Mouse (Mus musculus) embryo, embryonic 9.5 days (tissue): Measurements from ENCODE around the gene Gm17428.
"Not testable (repeated sequence)": the region's sequence is repeated elsewhere in the genome, so short reads cannot be mapped to it uniquely, and the experiment has no call there.

ENCODE experiments used
- DNase-seq: peaks from one replicate; pipeline ENCODE4 v3.0.0-alpha.2; 2017; ENCODE audit errors: extremely low spot score

Gene Gm17428

DNA sequence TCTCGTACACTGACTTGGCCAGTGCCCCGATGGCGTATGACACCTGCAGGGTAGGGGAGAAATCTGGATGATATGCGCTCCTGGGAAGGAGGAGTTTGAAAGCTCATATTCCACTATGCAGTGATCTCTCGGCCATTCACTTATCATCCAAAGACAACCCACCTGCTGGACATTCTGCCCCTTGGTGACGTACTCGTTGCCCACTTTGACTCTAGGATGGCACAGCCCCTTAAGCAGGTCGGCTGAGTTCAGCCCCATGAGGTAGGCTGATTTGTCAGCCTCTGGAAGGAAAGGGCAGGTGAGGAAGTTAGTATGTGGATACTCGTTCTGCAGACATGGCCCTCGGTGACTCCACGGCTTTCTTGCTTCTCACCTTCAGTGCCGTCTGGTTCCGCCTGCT lies 12.1 kb downstream of the Gm17428 start:
- DNase-seq: no peak

DNA sequence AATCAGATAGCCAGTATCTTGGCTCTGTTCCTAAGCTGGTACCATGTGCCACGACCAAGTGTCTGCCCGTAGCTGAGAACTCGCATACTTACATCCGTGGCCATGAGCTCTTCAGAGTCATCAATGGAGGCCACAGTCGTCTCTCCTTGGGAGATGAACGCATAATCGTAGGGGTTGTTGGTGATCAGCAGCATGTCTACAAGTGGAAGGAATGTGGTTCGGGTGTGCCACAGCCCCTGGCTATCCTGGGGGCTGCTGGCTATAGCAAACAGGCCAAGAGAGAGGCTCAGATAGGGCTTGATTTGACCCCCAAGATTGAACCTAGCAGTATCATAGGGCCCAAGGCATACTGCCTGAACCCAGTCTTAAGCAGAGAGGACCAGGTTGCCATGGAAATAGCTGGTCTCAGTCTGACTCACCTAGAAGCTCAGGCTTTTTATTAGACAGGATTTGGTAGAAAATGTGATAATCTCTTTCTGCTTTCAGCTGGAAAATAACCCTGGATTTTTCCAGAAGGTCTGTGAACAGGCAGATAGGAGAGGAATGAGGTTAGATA lies 13.2 kb downstream of the Gm17428 start:
- DNase-seq: no peak

DNA sequence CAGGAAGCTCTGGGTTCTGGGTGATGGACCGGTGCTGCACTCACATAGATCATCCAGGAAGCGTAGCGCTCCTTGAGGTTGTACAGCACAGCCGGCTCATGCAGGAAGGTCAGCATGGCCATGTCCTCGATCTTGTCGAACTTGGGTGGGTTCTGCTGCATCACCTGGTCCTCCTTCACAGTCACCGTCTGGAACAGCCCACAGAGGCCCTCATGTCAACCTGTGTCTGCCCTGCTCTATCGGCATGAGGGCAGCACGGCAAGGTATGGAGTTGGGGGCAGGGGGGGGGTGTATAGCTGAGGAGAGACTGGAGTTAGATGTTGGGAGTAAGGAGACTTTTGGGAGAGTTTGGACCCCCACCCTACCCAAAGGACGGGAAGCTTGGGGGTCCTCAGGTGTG lies 15.5 kb downstream of the Gm17428 start:
- DNase-seq: no peak

DNA sequence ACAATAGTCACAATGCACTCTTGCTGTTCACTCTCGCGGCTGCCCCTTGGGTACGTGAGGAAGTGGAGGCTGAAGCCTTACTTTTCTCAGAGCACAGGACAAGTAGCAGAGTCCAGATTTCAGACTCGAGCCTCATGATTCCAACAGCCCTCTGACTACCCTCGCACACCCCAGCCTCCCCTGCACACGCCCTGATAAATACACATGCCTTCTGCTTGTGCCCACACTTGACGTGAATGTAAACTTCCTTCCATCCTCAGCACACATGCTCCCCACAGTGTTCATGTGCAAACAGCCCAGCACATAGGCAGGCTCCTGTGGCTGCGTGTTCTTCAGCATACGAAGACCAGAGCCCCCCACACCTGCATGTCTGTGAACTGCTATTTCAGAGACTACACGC lies 16.9 kb downstream of the Gm17428 start:
- DNase-seq: no peak

DNA sequence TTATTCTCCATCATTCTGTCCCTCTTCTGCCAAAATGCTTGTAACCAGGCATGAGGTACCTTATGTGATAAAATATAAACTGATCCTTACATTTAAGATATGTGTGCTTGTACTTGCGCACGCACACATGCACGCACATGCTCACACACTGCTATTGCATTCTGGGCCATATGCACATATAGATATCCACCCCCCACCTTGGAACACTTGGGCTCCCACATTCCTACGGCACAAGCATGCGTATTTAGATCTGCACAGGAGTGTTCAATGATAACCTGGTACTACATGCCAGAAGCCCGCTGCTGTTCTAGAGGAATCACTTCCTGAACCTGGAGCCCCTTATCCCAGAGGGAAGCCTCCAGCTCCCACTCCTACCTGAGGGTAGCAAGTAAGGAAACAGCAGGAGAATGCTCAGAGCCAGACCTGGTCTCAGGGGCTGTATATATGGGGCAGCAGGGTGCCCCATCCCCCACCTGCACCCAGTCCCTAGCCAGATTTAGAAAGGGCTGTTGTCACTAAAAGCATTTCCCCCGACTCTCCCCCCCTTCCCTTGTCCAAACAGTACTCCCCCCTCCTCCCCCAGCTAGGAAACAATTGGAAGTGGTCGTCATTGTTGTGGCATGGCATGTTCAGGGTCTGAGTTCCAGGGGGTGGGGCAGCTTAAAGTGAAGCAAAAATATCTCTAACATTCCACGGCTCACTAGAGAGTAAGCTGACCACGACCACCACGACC lies 17.6 kb downstream of the Gm17428 start, which contains the start of gene Myh7:
Gene Myh7 (minus strand): TSS at position 491 of the 733 bp plus-strand sequence.
- DNase-seq: peak; percentile 13

DNA sequence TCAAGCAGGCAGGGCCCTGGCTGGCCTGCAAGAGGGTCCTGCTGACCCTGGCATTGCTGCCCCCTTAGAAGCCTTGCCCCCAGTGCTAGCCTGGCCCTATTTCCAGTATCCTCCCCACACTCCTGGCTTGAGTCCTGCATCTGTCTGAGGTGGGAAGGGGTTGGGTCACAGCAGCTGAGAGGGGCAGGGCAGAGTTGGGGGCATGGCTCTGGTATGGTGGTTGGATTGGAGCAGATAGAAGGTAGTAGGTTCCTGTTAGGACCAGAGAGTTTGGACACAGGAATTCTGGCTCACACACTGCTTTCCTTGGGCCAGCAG lies 18.1 kb downstream of the Gm17428 start:
- peak; percentile 12 for DNase-seq

DNA sequence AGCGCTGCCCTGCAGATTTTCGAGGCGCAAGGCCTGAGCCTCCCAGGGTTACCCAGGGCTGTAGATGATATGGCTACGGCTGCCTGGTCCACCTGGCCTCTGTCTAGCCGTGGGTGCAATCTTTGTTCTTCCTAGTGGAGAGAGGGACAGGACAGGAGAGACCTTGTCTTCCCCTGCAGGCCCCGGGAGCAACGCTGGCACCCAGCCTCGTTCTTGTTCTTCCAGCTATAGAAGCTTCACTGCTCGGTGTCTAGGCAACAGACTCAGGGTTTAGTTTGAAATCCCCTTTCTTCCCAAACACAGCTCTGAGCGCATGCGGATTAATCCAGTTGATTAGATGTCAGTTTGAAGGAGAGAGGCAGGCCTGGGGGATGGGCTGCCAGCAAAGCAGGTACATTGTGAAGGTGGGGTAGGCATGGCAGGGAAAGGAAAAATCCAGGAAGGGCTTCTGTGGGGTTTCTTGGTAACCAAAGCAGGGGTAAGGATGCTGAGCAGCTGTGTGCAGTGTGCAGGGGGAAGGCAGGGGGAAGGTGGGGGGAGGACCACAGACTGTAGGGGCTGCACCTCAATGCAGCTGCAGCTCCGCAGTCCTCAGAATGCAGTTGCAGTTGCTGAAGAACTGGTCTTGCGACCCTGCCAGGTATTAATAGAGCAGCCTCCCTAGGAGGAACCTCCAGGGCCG lies 18.9 kb downstream of the Gm17428 start:
- peak; percentile 43 for DNase-seq

DNA sequence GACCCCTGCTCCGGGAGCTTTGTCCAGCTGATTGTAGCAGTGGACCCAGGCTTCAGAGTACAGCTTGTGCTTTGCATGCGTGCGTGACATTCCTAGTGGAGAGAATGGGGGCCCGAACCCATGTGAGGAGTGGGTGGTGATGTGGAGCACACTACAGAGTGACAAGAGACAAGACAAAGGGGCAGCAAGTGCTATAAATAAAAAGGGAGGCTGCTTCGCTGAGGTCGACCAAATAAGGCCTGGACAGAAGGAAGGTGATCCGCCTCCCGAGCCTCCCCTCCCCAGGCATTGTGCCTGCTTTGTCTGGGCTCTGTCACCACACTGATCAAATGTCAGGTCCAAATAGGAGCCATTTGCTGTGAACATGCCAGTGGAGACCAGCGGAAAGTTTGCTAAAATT lies 20.1 kb downstream of the Gm17428 start:
- no peak for DNase-seq

DNA sequence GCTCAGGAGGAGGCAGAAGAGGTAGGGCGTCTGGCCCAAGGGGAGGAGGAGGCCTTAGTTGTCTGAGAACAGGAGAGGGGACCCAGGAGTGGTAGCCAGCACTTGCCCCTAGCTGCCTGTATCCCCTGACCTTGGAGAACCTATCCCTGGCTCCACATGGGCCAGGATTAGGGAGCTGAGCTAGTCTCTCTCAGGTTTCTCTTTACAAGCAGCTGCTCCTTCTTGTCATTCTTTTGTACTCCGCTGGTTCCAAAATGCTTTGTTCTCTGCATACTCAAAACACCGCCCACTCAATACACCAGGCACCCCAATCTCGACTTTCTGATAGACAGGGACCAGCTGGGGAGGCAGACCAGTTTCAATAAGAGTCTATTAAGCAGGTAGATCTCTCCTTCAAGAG lies 20.6 kb downstream of the Gm17428 start:
- peak; percentile 34 for DNase-seq

DNA sequence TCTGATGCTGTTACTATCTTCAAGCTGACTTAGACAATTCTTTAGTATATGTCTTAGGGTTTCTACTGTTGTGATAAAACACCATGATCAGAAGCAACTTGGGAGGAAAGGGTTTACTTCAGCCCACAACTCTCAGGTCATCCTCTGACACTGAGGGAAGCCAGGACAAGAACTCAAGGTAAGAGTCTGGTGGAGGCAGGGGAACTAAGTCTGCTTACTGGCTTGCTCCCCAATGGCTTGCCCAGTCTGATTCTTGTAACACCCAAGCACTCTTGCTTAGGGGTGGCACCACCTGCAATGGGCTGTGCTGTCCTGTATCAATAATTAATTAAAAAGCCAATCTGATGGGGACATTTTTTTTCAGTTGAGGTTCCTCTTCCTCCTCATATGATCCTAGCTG lies 21.9 kb downstream of the Gm17428 start:
- DNase-seq: no peak

DNA sequence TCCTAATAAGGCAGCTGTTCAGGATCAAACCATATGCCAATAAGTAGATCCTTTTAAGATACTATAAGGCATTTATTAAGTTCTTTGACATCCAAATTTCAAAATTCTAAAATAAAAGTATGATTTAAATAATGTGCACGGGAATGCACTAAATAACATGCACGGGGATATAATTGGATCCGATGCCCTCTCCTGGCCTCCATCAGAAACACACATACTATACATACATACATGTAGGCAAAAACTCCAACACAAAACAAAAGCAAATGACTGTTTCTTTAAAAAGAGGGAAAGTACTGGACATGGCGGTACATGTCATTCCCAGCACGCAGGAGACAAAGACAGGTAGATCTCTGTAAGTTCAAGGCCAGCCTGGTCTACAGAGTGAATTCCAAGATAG lies 23.1 kb downstream of the Gm17428 start:
- DNase-seq: not testable (repeated sequence)

DNA sequence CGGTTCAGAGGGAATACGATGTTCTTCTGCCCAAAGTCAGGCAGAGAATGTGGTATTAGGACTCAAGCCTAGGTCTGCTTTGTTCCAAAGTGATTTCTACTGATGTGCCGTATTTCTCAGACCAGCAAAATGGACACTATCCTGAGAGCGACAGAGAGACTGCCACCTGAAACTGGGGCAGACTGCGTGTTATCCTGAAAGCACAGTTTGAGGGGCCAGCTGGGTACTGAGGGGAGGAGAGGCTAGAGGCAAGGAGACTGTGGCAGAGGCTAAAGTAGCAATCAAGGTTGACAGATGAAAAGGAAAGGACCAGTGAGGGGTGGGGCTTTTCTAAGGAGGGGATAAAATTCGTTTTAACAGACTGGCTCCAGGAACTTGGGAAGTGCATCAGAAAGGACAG lies 24.1 kb downstream of the Gm17428 start:
- no peak for DNase-seq

DNA sequence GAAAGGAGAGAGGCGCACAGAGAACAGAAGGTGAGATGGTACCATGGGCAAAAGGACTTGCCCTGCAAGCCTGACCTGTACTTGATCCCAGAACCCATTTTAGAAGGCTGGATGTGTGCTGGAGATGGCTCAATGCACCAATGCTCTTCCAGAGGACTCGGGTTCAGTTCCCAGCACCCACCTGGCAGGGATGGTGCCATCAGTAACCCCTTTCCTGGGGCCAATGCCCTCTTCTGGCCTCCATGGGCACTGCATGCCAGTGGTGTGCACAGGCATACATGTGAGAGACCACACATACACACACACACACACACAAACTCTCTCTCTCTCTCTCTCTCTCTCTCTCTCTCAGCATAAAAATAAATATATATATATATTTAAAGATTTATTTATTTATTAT lies 24.7 kb downstream of the Gm17428 start:
- DNase-seq: no peak

DNA sequence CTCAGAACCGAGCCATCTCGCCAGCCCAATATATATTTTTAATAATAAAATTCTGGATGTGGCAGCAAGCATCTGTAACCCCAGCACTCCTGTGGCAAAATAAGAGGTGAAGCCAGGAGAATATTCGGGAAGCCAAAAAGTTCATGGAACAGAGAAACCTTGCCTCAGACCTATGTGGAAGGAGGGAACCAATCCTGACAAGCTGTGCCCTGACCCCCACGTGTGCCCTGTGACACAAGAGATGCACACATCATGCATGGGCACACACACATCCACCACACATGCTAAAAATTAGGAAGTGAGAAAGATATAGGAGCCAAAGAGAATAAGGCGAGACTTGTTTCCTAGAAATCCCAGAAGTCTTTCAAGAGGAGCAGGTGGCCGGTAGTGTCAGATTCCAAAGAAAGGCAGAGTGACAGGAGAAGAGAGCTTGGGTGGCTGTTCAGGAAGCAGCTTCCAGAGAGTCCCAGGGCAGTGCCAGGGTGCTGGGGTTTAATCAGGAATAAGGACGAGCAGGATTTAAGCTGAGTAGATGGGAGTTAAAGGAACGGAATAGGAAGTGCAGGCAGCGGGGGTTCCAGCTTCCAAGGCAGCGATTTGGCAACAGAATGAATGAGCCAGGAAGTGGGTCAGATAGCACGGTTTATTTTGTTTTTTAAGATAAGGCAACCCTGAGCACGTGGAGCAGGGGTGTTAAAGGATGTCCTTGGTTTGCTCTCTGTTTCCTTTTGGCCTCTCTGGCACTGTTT lies 25.4 kb downstream of the Gm17428 start:
- DNase-seq: no peak

DNA sequence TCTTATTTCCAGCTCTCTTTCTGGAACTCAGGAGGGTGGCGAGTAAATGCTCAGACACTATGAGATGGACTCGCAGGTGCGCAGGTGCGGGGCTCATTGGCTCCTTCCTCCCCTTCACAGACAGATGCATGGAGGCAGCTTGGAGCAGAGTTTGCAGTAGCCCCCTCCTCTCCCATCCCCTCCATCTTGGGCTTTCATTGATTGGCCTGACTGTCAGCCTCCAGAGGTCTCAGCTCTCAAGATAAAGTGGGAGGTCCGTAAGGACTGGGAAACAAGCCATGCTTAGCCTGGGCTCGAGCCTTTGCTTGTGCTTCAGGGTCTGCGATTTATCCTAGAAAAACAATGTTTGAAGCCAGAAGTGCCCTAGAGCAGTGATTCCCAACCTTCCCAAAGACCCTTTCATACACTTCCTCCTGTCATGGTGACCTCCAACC lies 26.0 kb downstream of the Gm17428 start:
- no peak for DNase-seq

DNA sequence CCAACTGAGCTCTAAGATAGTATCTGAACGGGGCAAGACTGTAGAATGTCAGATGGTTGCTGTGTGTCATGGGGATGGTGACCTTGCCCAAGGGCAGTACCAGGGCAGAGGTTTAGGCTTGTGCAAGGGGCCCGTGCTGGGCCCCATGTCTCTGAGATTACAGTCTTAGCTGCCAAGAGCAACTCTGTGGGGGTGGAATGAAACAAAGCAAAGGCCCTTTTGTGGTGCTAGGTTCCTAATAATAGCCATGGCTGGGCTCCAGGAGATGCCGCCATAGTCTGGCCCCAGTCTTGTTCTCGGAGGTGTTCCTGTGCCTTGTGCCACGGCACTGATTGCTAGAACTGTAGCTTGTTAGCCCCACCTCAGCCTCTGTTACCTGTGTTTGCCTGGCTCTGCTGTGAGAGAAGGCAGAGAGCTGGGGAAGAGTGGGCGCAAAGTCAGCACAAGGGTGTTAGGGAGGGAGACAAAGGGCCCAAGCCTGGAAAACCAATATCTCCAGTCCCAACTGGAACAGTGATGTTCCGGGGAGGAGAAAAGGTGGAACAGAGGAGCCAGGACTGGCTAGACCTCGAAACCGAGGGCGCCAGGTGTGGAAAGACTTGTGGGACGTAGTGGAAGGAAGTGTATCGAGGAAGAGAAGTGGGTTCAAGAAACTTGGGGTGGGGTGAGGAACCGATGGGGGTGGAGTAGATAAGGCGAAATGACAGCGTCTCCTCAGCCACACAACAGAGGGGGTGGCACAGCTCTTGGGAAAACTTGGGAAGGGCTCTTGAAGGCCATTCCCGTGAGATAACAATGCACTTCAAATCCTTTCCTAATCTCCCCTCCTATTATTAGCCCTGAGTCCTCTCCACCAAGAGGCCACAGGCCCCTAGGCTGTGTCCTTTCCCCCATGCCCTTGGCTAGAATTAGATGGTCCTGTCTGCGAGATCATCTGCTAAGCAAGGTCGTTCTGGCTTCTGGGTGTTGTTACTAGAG lies 27.4 kb downstream of the Gm17428 start:
- DNase-seq: no peak

DNA sequence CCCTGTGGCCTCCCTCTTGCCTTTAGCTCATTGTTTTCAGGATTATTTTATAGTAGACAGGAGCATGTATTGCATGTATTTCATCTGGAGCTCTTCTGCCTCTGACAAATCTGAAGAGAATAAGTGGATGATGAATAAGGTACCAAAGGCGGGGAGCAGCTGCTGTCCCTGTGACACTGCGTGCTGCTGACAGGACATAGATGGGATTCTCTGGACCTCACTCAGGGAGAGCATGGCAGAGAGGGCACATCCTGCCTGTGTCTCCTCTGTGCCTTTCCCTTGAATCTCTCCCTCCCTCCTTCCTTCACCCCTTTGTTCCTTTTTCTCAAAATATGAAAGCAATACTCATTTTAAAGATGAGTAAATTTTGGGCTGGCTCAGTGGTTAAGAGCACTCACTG lies 28.8 kb downstream of the Gm17428 start:
- no peak for DNase-seq

DNA sequence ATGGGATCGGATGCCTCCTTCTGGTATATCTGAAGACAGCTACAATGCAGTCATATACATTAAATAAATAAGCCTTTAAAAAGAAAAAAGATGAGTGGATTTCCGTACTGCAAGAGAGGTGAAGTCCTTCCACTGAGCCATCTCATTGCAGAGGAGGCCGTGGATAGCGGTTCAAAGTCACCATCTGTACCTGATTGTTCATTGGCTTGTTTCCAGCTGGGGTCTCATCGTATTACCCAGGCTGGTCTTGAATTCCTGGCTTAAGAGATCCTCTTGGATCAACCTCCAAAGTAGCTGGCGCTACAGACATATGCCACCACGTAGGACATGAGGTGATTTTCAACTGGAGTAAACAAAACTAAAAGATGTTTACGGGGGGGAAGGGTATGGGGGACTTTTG lies 29.2 kb downstream of the Gm17428 start:
- DNase-seq: no peak

DNA sequence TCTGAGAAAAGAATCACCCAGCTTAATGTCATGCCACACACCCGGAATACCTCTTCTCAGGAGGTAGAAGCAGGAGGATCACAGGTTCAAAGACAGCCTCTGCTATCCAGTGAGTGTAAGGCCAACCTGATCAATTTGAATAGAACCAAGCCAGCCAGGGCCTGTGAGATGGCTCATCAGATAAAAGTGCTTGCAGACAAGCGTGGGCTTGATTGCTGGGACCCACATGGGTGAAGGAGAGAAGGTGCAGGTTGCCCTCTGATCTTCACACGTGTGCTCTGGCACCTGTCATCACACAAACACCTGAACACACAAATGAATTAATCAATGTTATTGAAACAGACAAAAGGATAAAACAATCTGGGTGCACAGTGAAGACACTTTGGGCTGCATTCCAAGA lies 29.8 kb downstream of the Gm17428 start:
- DNase-seq: no peak

DNA sequence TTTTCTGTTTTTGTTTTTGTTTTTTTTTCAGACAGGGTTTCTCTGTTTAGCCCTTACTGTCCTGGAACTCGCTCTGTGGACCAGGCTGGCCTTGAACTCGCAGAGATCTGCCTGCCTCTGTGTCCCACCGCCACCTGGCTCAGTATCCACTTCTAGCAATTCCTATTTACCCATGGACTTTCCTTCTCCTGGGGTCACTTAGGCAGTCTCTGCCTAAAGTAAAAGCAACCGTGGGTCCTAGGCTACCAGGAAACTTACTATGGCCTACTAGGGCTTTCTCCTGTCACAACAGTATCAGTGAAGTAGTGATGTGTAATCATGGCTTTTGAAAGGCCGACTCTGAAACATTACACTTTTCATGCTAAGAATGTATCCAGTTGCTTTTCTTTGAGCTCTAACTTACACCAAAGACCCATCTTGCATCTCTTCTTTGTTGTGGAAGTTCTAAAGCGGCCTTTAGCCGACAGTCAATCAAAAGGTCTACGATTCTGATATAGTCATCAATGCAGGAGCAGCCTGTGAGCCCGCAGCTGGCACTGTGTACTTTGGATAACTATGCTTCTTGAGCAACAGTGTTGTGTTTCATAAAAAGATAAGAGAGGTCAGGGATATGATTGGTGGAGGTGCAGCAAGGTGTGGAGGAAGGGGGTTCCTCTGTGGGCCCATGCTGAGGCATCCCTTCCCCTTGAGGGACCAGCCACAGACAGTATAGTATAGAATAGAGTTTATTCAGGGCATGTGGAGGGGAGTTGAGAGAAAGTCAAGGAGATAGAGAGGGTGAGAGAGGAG lies 30.6 kb downstream of the Gm17428 start:
- no peak for DNase-seq

DNA sequence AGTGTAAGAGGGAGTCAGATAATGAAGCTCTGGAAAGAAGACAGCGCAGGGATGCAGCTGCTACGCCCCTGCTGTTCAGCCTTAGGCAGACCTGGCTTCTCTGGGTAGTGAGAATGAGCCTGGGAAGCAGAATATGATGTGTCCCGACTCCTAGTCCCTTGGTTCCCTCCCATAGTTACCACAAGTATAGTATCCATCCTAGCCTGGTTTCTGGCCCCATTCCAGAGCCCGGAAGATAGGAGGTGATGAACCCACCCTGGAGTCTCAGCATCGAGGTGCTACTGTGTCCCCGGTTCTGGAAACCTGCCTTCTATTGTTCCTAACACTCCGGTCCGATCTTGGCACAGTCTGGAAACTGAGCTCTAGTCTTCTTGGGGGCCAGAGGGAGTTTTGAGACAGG lies 31.7 kb downstream of the Gm17428 start:
- DNase-seq: no peak
